Mouse (Mus musculus) adrenal gland, postnatal 10 days (tissue): ENCODE results near the gene Entr1. TPM values are rescaled to one million over a fixed set of nuclear protein-coding genes. Genes with fewer than 3 reads are reported as not detected.

Experiments used
- DNase-seq: peaks from one replicate; pipeline ENCODE4 v3.0.0; 2021; ENCODE audit warnings: mixed read lengths
- total RNA-seq, 2 experiments: library from RNA; stranded (reverse); gene quantifications; 2 replicates each; pipeline ENCODE4 v1.2.3; 2021

Entr1 gene
- total RNA-seq, 2 experiments from 2014 or later, result 76.5 to 78.7 TPM

DNA sequence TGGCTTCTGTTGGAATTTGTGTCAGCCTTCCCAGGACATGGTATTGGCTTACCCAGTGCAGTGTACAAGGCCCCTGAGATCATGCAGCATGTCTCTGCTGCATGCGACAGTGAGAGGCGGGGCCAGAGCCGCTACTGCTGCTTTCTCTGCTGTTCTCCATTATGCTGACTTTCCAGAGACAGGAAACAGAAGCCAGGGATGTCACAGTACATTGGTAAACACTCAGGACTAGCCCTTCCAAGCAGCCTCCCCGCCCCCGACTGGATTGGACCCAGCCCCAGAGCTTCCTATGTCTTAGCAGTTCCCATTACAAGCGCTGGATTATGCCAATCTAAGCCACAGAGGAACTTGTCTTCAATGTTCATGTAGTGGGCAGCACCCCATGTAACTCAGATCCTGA, 40.9 kb downstream of the Entr1 start:
- DNase-seq, result no peak

- no peak for DNase-seq
These were observed 46.3 kb downstream of the Entr1 start for GRCm38 (mm10) chr2:26342609-26343490.

DNA sequence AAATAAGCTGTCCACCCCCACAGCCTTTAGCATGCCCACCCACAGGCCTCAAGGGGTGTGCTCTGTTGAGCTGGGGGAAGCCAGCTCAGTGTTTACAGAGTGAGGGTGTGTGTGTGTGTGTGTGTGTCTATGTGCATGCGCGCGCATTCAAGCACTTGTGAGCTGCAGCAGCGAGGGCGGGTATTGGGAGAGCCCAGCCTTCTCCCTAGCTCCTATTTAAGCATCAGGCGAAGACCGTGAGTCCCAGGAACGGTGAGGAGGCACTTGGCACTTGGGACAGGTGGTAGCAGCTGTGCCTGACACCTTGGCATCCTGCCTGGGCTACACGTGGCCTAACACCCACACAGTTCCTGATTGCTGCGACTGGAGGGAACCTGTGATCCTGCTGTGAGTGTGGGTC, 47.1 kb downstream of the Entr1 start:
- peak; percentile 68 for DNase-seq

- DNase-seq, result no peak
These were observed 47.6 kb downstream of the Entr1 start for GRCm38 (mm10) chr2:26341510-26341981.

- DNase-seq, result peak; percentile 72
These were observed 49.9 kb downstream of the Entr1 start for GRCm38 (mm10) chr2:26339204-26339551.

- no peak for DNase-seq
These were observed 50.6 kb downstream of the Entr1 start for GRCm38 (mm10) chr2:26338302-26339203.

Other genes starting within 250 kb of the Entr1 start
- under 1 TPM; 0.27 to 0.64 TPM for gene Lhx3, start 181.0 kb downstream of the Entr1 start, total RNA-seq
- gene Qsox2, start 151.8 kb downstream of the Entr1 start, total RNA-seq, result 10 to 100 TPM; 17.6 to 18.2 TPM
- 1 to 10 TPM in 1 of 2 experiments, under 1 TPM in 1; 0.81 to 1.5 TPM for gene Ccdc187, start 94.8 kb downstream of the Entr1 start, total RNA-seq
- gene Gpsm1, start 73.8 kb downstream of the Entr1 start, total RNA-seq, result 10 to 100 TPM; 15.7 to 19.3 TPM
- 10 to 100 TPM; 18.5 to 20.2 TPM for gene Dnlz, start 37.2 kb downstream of the Entr1 start, total RNA-seq
- 1 to 10 TPM; 1.5 to 2.2 TPM for gene Card9, start 28.4 kb downstream of the Entr1 start, total RNA-seq
- gene Snapc4, start 8.7 kb downstream of the Entr1 start, total RNA-seq, result 10 to 100 TPM; 19.6 to 33.0 TPM
- gene Pmpca, start within 50 bp of the Entr1 start, total RNA-seq, result 100 to 1,000 TPM; 125 to 129 TPM
- 10 to 100 TPM; 17.0 to 22.5 TPM for gene Inpp5e, start 19.9 kb upstream of the Entr1 start, total RNA-seq
- 10 to 100 TPM; 47.6 to 48.4 TPM for gene Sec16a, start 55.9 kb upstream of the Entr1 start, total RNA-seq
- gene Notch1, start 127.3 kb upstream of the Entr1 start, total RNA-seq, result 10 to 100 TPM; 27.1 to 36.4 TPM
- gene Egfl7, start 190.7 kb upstream of the Entr1 start, total RNA-seq, result 100 to 1,000 TPM; 210 to 304 TPM
- not detected for gene Gm20532, start 197.3 kb upstream of the Entr1 start, total RNA-seq
- 100 to 1,000 TPM; 333 to 433 TPM for gene Agpat2, start 215.1 kb upstream of the Entr1 start, total RNA-seq
- 10 to 100 TPM in 1 of 2 experiments, 1 to 10 TPM in 1; 9.1 to 17.1 TPM for gene Fam69b, start 239.1 kb upstream of the Entr1 start, total RNA-seq